Mouse (Mus musculus) thymus, adult 2 months (tissue): ENCODE data around the gene Vti1a.

ENCODE experiments used
- CTCF ChIP-seq: fragments of 200-500 bp; IDR thresholded peaks from 2 replicates; pipeline ENCODE4 v1.5.1; 2012; ENCODE audit warnings: mild to moderate bottlenecking, control low read depth, low read length, moderate library complexity, borderline replicate concordance; ENCODE audit not compliant: control insufficient read depth, poor library complexity, insufficient read depth; ENCODE audit errors: extremely low read depth
- POLR2A ChIP-seq: fragments of 200-500 bp; IDR thresholded peaks from 2 replicates; pipeline ENCODE4 v1.6.1; 2012; ENCODE audit warnings: mild to moderate bottlenecking, low read length, control low read depth, moderate library complexity; ENCODE audit not compliant: control insufficient read depth, poor library complexity, insufficient read depth; ENCODE audit errors: extremely low read depth

- TF ChIP-seq POLR2A = no peak
- TF ChIP-seq CTCF = no peak
These were observed 158.1 kb downstream of the Vti1a start for GRCm38 (mm10) chr19:55474225-55474624.
